Mouse (Mus musculus) gastrocnemius, adult 18-20 months (tissue): Measurements from ENCODE around the gene Lgmn. TPM values are rescaled to one million over a fixed set of nuclear protein-coding genes. Genes with fewer than 3 reads are reported as not detected.

Source experiments
- DNase-seq: peaks from one replicate; pipeline ENCODE4 v3.0.0; 2021; ENCODE audit warnings: low spot score
- long read RNA-seq, 2 experiments: library from polyadenylated mRNA; stranded (forward); transcript quantifications; one replicate each; pipeline ENCODE4 v2.0.0; 2021
- total RNA-seq, 2 experiments: library from RNA; stranded (reverse); gene quantifications; 2 replicates each; pipeline ENCODE4 v1.2.3; 2021

The Lgmn gene
- total RNA-seq = 10 to 100 TPM; 24.5 to 25.9 TPM
- long read RNA-seq, experiment 1, transcript Lgmn-201 (14 exons, 1,990 nt) = major isoform, 27 of 33 reads
- long read RNA-seq, experiment 1, partial matches to known transcripts = 1 of 33 reads
- long read RNA-seq, experiment 1, other reads (novel, unspliced or antisense) = 4 of 33 reads
- long read RNA-seq, experiment 2, transcript Lgmn-201 (14 exons, 1,990 nt) = major isoform, 23 of 24 reads
- long read RNA-seq, experiment 2, partial matches to known transcripts = 0 of 24 reads
- long read RNA-seq, experiment 2, other reads (novel, unspliced or antisense) = 1 of 24 reads

DNA sequence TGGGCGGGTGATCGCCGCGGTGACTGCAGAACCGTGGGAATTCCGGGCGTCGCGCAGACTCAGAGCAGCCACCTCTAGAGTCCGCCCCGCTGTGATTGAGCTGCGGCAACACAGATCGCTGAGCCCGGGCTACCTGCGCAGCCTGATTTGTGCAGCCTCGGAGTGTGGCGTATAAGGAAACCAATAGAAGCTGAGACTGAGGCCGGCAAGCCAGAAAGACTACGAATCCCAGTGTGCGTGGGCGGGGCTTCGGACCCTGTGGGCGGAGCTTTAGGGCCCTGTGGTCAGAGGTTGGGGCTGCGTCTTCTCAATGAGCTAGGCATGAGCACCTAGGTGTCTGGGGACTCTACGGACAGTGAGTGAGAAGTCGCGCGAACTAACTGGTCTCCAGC lies at the start of gene Lgmn:
TSS of gene Lgmn (minus strand) at position 182 of the 392 bp plus-strand sequence.
- peak; percentile 99 for DNase-seq

DNA sequence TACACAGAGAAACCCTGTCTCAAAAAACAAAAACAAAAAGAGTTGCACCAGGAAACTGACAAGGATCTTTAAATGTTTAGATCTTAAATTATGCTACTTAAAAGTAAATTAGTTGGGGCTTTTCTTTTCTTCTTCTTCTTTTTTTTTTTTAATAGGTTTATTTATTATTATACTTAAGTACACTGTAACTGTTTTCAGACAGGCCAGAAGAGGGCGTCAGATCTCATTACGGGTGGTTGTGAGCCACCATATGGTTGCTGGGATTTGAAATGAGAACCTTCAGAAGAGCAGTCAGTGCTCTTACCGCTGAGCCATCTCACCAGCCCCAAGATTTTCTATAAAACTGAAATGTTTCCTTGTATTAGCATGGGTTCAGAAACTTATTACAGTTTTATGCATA lies 45.3 kb upstream of the Lgmn start:
- no peak for DNase-seq

DNA sequence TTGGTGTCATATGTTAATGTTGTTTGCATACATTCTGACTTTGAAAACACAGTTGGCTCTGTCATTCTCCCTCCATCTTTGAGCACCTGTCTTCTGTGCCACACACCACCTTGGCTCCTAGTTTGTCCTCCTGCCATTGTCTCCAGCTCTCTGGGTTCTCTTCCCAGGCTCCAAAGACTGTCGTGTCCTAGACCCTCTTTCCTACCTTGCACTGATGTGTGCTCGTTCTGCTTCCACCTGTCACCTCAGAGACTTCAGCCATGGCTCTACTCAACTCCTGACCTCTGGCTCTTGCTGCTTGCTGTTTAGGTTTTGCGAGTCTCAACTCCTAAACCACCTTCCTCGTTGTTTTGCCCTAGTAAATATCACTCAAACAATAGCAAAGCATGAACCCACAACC lies 40.9 kb upstream of the Lgmn start:
- DNase-seq = no peak

DNA sequence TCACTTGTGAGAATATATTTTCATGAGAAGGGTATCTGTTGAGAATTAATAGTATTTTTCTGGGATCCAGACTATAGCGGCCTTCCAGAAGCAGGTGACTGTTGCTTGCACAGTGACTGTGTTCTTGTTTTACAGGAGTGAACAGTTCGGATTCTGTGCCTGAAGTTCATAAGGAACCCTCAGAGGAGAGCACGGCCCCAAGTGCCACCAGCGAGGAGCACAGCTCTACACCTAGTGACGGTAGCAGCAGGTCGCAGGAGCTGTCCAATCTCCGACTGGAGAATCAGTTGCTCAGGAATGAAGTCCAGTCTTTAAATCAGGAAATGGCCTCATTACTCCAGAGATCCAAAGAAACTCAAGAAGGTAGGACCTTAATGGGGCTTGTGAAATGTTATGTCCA lies 34.8 kb upstream of the Lgmn start:
- DNase-seq = no peak

DNA sequence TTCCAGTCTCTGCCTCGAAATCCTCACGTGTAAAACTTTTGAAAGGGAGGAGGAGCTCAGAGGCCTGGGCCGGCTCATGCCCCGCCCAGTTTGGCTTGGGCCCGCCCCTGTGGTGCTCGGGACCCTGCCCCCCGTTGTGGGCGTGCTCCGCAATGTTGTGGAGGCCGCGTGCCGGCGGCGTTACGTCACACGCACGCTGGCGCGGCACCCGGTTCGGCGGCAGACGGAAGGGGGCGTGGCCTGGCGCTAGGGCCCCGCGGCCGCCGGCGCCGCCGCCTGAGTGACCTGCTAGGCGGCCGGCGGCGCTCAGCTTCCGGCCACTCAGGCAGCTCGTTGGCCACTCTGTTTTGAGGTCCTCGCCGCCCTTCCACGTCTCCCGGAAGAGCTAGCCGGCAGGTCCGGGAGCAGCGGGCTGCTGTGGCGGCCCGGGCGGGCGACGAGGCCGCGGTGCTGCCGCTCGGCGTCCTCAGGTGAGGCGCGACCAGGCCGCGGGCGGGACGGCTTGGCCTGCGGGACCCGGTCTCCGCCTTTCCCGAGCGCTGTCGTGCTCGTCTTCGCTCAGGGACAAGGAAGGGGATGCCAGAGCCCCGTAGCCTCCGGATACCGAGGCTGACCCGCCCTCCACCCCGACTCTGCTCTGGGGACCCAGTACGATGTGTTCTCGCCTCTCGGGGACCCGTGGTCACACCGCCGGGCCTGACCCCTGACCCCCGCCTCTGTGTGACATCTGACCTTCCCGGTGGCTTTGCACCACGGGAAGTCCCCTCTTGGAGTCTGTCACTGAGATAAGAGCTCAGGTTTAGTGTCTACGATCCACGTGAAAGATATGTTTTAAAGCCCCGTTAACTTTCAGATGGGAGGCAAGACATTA lies 29.5 kb upstream of the Lgmn start, which contains the start of gene Golga5:
TSS of gene Golga5 (plus strand) at position 242 of the 871 bp plus-strand sequence.
- peak; percentile 96 for DNase-seq

DNA sequence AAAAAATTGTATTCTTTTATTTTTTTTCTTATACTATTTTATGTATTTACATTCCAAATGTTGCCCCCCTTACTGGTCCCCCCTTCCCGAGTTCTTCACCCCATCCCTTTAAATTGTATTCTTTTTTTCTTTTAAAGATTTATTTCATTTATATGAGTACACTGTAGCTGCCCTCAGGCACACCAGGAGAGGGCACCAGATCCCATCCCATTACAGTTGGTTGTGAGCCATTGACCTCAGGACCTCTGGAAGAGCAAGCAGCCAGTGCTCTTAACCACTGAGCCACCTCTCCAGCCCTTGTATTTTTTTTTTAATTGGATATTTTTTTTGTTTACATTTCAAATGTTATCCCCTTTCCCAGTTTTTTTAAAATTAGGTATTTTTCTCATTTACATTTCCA lies 28.5 kb upstream of the Lgmn start:
- DNase-seq = no peak

DNA sequence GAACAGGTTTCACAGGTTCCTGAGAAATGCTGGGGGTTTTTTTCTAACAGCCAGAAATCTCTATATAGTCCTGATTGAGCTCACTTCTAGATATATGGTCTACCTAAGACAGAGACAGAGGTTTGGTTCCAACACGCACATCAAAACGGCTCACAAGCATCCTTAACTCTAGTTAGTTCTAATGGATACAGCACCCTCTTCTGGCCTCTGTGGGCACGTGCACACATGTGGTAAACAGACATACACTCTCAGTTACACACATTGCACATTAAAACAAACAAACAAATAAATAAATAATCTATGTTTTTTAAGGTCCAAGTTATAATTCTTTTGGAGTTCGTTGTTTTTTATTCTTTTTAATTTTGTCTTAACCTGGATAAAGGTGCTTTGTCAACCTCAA lies 25.0 kb upstream of the Lgmn start:
- DNase-seq = no peak

DNA sequence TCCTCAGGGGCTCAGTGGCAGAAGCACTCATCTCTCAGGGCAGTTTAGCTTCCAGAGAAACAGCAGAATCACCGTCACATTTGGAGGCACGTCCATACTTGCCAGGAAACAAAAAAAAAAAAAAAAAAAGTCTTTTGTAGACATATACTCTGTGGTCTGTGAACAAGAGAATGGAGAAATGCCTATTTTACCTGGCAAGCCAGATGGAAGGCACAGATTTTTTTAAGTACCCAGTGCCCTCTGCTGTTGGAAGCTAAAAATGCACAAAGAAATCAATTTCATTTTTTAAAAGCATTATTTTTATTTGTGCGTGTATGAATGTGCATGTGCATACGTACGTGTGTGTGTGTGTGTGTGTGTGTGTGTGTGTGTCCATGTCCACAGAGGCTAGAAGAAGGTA lies 21.6 kb upstream of the Lgmn start:
- DNase-seq = no peak

DNA sequence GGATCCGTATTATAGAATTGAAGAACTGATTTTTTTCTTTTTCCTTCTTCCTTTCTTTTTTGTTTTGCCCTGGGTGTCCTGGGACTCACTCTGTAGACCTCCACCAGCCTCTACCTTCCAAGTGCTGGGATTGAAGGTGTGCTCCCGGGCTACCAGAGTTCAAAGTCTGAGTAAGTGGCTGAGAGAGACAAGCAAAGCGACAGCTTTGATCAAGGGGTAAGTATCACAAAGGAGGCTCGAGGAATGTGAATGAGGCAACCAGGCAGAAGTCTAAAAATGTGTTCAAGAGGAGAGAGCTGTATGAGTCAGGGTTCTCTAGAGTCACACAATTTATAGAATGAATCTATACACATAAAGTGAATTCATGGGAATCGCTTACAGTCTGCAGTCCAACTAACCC lies 20.4 kb upstream of the Lgmn start:
- DNase-seq = no peak

DNA sequence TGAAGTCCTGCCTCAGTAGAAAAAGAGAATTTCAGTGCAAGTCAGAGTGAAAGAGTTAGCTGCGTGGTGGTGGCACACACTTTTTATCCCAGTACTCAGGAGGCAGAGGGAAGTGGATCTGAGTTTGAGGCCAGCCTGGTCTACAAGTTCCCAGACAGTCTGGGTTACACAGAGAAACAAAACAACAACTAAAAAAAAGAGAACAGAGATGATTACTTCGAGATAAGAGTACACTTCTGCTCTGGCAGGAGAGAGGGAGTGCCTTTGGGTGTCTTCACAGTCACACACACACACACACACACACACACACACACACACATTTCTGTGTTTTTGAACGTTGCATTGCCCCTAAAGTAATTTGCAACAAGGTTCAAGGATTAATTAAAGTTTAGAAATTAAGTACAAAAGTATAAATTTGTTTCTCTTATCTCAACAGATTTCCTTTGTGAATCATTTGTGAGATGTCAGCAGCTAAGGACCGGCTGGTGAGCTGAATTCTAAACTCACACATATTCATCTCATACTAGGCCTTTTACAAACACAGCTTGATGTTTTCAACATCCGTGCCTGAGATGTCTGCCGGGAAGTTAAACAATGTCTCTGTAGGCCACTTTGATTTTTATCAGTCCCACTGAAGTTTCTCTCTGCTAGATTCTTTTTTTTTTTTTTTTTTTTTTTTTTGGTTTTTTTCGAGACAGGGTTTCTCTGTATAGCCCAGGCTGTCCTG lies 17.0 kb upstream of the Lgmn start:
- DNase-seq = no peak

DNA sequence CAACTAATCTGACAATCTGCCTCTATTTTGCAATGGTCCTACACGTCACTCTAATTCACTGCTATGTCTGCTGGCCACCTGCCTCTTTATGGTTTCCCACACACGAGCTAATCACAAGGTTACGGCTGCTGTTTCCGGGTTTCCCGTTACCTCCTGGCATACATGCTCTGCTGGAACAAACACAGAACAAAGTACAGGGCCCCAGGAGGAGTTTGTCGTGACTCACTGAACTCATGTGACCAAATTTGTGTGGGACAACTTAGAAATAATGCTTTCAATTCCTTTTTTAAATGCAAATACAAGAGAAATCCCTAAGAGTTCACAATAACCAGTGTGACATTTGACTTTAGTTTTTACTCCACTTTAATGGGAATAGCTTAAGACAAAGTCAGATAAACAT lies 14.0 kb upstream of the Lgmn start:
- DNase-seq = peak; percentile 52

DNA sequence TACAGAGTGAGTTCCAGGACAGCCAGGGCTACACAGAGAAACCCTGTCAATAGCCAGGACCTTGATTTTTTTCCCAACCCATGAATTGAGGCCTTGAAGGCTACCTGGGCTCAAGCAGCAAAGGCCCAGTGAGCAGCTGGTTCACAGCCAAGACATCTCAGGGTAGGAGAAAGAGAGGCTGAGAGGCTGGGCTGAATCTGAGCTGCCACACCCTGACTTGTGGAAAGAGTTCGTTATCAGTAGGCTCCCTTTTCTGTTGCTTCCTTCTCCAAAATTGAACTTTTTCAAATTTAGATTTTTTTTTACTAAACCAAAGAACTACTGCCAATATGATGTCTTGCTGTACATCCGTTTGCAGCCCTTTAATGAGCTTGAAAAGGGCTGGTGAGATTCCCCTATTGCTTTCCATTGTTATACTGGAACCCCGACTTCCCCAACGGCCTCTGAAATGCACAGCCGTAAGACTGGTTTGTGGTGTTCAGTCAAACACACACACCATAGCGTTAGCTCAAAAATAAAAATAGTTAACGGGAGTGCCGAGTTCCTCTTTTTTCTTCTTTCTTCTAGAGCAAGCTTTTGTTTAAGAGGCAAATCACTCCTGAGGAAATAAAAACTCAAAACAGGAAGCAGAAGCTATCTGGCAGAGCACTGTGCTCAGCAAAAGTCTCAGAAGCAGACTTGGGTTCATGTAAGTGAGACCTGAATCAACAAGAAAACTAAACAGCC lies 11.7 kb upstream of the Lgmn start:
- DNase-seq = no peak

DNA sequence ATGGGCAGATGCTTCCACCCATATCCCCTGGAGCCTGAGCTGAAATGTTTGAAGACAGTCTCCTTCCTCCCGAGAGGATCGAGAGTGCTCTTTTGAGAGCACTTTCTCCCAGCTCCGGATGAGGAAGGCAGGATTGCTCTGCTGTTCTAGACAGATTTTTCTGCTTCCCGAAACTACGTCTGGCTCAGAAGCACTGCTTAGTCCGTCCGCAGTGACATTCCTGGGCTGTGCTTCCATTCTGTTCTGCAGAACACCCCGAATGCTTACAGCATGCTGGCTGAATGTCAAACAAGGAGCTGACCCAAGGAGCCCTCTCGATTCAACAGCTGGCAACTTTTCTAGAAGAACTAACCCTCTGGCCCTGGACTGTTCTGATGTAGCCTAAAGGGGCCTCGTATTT lies 10.8 kb upstream of the Lgmn start:
- peak; percentile 39 for DNase-seq

DNA sequence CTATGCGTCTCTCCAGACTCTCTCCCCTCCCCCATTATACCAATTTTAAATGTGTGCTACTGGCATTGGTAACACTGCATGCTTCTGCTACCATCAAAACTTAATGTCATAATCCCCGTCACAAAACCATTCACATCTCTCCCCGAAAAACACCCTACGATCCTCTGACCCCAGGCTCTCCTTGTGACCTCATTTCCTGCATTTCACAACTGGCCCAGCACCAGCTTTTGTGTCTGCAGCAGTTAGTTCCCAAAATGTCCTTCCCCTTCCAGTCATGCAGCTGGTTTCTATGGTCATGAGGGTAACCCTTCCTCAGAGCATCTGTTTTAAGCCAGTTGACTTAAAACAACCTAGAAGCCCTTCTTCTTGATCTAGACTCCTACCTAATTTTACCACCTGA lies 5.8 kb upstream of the Lgmn start:
- no peak for DNase-seq

DNA sequence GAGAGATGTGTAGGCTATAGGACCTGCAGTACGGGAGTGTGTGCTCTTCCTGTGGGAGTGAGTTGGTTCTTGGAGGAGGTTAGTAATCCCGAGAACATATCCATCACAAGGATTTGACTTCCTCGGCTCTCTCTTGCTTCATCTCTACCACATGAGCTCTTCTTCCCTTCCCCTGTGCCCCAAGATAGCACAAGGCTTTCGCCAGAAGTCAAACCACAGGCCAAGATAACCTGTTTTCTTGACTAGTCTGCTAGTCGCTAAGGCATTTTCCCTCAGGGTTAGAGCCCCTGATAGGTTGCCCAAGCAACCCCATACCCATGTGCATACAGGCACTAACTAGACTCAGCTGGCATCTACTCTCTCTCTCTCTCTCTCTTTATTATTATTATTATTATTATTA lies 4.1 kb upstream of the Lgmn start:
- DNase-seq = no peak

DNA sequence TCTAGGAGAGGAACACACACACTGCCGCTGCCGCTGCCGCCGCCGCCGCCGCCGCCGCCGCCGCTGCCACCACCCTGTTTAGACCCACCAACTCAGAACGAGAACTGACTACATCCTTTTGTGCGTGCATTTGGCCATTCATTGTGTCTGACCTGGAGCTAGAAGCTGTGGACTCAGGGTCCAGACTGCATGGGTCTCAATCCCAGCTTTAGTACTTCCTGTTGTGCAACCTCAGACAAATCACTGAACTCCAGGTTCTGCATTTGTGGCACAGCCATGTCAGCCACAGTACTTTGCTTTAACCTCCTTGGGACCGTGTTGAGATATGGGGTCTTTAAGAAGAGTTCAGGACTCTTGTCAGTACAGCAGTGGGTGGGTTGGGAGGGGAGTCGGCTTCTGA lies 3.0 kb upstream of the Lgmn start:
- no peak for DNase-seq

DNA sequence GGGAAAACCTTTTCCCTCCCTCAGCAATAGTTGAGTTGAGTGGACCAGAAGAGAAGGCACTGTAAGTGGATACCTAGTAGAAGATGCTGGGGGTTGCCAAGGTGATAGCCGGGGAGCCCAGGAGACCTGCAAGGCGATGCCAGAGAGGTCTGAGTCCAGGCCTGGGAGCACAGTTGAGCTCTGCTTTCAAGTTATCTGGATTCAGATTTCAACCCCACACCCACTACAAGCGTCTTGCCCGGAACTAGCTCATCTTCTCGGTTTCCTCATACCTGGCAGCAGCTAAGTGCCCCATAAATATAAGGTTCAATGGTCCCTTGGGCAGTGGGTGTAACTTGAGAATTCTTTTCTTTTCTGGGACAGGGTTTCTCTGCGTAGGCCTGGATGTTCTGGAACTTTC lies 1.5 kb upstream of the Lgmn start:
- peak; percentile 65 for DNase-seq

DNA sequence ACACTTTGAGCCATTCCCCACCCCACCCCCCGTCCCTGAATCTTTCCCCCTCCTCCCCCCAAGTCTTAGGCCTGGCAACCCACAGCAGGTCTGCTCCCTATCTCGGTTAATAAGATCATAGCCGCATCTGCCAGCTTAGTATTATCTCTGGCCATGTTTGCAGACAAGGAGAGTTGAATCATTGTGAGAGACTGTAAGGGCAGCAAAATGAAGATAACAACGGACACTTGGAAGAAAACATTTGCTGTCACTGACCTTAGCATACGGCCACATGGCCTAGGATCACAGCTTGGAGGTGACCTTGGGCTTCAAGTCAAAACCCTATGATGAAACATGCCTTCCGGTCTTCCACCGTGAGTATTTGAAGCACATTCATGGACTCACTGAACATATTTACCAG lies 938 bp upstream of the Lgmn start:
- no peak for DNase-seq

DNA sequence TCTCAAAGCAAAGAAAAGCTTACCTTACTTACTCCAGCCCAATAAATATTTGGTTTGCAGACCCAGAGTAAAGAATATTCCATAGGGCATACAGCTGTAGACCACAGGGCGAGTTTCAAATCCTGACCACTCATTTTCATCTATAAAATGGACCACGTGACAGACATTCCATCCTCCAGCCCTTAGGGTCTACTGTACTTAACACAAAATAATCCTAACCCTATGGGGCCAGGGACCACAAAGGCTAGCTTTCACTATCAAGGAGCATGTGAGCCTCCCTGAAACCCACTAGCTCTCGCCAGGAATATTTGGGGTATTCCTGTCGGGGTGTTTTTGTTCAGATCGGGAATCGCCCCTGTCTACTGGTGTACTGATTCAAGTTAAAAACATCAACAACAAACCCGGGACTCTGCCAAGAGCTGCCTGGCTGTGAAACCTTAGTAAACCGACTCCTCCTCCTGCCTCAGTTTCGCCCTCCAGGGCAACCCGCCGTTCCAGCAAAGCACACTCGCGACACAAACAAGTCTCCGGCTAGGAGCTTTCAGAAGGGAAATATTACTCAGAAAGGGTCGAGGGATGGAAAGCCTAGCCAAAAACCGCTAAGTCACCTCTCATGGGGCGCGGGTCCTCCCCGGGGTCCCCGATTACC lies 506 bp downstream of the Lgmn start:
- no peak for DNase-seq

DNA sequence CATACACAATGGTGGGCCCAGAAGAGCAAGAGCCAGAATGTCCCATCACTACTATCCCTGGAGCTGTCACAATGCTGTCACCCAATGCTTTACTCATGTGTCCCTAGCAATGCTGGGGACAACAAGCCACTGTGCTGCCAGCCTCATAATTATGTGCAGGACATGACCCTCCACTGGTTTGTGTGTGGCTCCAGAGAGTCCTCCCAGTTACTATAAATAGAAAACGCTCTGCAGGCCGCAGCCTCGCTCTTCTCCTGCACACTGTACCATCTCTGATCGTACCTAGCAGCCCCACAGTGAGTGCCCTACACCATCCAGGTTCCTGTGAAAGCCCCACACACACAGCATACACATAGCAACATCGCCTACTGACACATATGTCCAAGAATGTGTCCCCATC lies 1.7 kb downstream of the Lgmn start:
- no peak for DNase-seq

DNA sequence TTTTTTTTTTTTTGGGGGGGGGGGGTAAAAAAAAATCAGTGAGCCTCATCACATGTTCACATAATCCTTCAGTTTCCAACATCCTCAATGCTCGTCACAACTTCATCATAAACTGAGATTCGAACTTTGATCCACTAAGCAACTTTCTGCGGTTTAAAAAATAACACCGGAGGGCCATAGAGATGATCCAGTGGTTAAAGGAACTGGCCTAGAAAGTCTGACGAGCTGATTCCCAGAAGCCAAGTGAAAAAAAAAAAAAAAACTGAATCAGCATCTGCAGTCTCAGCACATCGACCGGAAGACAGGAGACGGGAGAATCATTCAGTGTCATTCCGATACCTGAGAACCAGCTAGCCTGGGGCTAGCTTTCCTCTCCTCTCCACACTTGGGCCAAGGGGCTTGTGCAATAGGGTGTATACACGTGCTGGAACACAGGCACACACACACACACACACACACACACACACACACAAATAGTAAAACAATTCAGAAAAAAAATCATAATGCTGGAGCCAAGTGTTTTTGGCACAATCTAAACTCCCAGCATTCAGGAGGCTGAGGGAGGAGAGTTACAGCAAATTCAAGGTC lies 2.6 kb downstream of the Lgmn start:
- no peak for DNase-seq
